Mouse (Mus musculus) stomach, postnatal 0 days (tissue): Measurements from ENCODE around the gene Pax9.

ENCODE experiments used
- CTCF ChIP-seq: IDR thresholded peaks from 2 replicates; pipeline ENCODE4 v1.5.1; 2016; ENCODE audit warnings: antibody characterized with exemption, low read depth, mild to moderate bottlenecking, moderate library complexity
- EP300 ChIP-seq: optimal IDR thresholded peaks from 2 replicates; pipeline ENCODE3; 2016; ENCODE audit warnings: antibody characterized with exemption

DNA sequence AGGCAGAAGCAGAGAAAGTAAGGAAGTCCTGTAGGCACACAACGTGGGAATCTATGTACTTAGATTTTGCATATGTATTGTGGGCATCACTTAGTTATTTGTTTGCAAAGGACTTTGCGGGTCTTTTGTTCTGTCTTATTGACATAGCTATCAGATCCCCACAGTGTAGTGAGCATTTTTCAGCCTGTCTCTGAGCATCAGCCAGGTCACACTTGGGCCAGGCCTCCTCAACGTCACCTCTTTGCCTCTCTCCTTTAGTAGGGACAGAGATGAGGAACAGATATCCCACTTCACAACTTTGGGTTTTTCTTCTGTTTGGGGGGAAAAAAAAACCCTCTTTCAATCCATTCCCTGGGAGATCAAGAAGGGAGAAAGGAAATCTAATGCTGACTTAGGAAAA is 7.8 kb downstream of the Pax9 start:
- TF ChIP-seq CTCF (no peak), EP300 (no peak)
